Mouse (Mus musculus): Measurements from ENCODE around the gene Nupr1l.

The Nupr1l gene

GRCm38 (mm10) chr5:129963224-129963623 is 54.9 kb downstream of the Nupr1l start:
- DNase-seq (ENCODE audit: inconsistent age in 2 of 2, low spot score in 1 of 2): no peak
